Mouse (Mus musculus): ENCODE results near the gene Pign.

- TF ChIP-seq POLR2A (IDR thresholded peaks at IDR 0.05; ENCODE audit: insufficient read depth, low read depth, low read length) (no peak), CTCF (IDR thresholded peaks at IDR 0.05; ENCODE audit: insufficient read depth, low read depth, low read length) (no peak)
Observed at GRCm38 (mm10) chr1:105582800-105583199, 80.7 kb downstream of the Pign start.

All from olfactory bulb, adult 2 months (tissue).